Mouse (Mus musculus) bone marrow, adult 2 months (tissue): Measurements from ENCODE around the gene Rps6kl1.

Experiments
- CTCF ChIP-seq: fragments of 200-500 bp; IDR thresholded peaks from 2 replicates; pipeline ENCODE4 v1.5.1; 2011; ENCODE audit warnings: low read length, control low read depth; ENCODE audit not compliant: control insufficient read depth, insufficient read depth
- POLR2A ChIP-seq: fragments of 200-500 bp; IDR thresholded peaks from 2 replicates; pipeline ENCODE4 v1.6.1; 2011; ENCODE audit warnings: low read depth, mild to moderate bottlenecking, control low read depth, low read length, borderline replicate concordance; ENCODE audit not compliant: control insufficient read depth

GRCm38 (mm10) chr12:85124751-85125150 is 26.3 kb downstream of the Rps6kl1 start:
- TF ChIP-seq CTCF (no peak), POLR2A (no peak)
